Mouse (Mus musculus): Measurements from ENCODE around the gene Gimap8. TPM values are rescaled to one million over a fixed set of nuclear protein-coding genes. Genes with fewer than 3 reads are reported as not detected.
A peak's percentile ranks its signal among the peaks of the same experiment; 100 is the strongest.

Gene Gimap8
- total RNA-seq, 2 experiments from 2014 or later, result 11.7 to 14.8 TPM

DNA sequence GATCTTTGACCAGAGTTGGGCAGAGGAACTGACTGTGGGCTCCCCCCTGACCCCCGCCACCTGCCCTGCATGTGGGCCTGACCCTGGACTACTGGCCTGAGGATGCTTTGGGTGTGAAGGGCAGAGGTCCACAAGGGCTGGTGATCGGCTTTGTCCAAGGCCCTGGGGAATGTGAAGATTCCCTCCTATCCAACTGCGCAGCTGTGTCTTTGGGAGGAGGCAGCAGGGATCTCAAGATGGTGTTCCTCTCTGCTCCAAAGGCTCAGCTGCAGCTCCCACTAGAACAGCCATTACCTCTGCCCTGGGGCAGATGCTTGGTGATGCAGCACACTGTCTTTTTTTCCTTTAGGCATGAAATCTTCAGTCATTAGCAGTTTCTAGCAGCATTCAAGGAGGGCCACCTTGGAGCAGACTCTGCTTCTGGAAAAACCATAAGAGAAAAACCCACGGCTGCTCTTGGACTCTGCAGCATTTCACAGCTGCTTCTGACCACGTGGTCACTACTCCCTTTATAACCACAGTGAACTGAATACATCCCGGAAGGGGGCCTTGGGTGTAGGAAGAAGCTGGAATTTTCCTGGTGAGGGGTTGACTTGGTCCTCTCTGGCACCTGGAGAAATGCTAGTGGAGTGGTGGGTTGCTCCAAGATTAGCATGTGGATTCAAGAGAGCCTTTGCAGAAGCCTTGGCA is 9.1 kb upstream of the Gimap8 start:
- DNase-seq, result no peak

- no peak for DNase-seq
Measured at GRCm38 (mm10) chr6:48638553-48638952, 8.5 kb upstream of the Gimap8 start.

DNA sequence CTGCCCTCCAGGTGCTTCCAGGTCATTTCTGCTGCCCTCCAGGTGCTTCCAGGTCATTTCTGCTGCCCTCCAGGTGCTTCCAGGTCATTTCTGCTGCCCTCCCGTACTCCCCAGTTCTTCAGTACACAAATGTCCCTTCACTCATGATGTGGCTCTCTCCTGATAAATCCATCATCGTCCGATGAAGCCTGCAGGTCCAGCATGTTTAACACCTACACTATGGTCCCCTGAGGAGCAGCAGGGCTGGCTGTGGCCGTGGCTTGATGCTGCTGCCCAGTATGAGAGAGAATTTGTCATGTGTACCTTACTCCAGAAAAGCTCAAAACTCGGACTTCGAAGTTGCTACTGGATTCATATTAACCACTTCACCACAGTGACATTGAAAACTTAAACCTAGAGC is 5.6 kb upstream of the Gimap8 start:
- DNase-seq, result no peak

- peak; percentile 49 for DNase-seq
Measured at GRCm38 (mm10) chr6:48642764-48643292, 4.2 kb upstream of the Gimap8 start.

DNA sequence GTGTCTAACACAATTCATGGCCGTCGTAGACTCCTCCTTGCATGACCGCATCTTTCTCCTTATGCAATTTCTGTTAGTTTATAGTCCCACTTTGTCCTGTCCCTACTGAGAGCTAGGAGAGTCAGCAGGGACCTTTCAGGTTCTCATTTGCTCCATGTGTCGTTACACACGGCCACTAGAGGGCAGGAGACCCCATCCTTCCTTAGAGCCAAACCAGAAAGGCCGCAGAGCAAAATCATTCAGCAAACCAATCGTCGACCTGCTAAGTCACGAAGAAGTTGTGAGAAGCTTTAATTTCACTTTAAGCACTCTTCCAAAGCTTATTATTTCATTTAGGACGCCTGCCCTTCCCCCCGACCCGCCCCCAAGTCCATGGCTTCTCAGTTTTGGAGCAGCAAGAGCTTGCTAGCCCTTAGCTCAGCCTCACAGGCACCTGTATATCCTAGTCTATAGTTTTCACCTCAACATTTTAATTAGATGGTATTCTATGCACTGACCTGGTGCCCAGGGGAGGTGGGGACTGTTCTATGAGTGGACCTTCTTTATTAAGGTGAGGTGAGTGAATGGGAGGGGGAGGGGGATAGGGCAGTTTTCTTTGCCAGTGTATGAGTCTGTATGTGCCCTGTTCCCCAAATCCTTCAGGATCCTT is 1.2 kb upstream of the Gimap8 start:
- peak; percentile 80 for DNase-seq

GRCm38 (mm10) chr6:48646309-48646690 is 734 bp upstream of the Gimap8 start:
- DNase-seq, result no peak

DNA sequence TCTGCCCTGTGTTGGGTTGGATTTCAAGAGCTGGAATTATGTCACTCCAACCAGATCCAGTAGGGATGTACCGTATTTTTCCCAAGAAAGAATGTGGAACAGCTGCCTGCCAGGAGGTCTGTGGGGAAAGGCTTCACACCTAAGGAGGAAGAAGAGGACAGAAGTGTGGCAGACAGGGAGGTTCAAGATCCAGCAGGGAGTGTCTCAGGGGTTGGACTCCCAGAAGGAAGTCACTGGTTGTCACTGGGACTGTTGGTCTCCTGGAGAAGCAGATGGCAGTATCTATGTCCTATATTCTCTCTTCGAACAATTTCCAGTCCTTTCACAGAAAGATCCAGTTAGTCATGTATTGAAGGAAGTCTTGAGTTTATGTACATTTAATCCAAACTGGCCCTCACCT is 577 bp downstream of the Gimap8 start:
- DNase-seq, result no peak

GRCm38 (mm10) chr6:48648779-48649178 is 1.7 kb downstream of the Gimap8 start:
- DNase-seq, result no peak

DNA sequence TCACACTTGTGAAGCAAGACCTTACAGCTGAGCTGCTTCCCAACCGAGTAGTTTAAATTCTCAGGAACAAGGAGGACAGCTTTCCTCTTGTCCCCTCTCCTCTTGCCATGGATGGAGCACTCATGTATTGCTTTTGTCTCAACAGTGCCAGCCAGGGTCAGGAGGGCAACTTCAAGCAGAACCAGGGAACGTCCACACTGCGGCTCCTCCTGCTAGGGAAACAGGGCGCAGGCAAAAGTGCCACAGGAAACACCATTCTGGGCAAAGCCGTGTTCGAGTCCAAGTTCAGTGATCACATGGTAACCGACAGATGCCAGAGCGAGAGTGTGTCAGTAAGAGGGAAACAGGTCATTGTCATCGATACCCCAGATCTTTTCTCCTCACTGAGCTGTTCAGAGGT is 3.0 kb downstream of the Gimap8 start:
- DNase-seq, result no peak

DNA sequence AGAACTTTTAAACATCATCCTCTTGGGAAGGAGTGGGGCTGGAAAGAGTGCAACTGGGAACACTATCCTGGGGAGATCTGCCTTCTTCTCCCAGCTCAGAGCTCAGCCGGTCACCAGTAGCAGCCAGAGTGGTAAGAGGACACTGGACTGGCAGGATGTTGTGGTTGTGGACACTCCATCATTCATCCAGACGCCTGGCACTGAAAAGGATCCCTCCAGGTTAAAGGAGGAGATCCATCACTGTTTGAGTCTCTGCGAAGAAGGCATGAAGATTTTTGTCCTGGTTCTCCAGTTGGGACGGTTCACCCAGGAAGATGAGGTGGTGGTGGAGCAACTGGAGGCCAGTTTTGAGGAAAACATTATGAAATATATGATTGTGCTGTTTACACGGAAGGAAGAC is 11.7 kb downstream of the Gimap8 start:
- no peak for DNase-seq

DNA sequence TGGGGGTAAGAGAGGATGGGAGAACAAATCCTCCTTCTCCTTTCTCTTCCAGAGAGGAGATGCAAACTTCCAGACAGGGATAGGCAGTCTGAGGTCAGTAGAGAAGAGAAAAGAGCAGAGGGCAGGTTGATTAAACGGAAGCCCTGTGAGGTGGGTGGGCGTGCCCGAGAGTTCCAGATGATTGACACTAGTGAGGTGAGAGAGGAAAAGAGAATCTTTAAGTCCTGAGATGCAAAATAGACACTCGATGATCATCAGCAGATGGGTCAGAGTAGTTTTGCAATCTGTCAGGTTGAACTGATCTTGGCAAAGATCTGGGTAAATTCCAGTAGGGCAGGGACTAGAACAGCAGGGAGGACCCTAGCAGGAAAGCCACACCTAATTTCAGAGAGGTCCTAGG is 17.7 kb downstream of the Gimap8 start:
- DNase-seq, result no peak

- DNase-seq, result no peak
Measured at GRCm38 (mm10) chr6:48665471-48665870, 18.4 kb downstream of the Gimap8 start.

- DNase-seq, result no peak
Measured at GRCm38 (mm10) chr6:48666159-48666586, 19.1 kb downstream of the Gimap8 start.

DNA sequence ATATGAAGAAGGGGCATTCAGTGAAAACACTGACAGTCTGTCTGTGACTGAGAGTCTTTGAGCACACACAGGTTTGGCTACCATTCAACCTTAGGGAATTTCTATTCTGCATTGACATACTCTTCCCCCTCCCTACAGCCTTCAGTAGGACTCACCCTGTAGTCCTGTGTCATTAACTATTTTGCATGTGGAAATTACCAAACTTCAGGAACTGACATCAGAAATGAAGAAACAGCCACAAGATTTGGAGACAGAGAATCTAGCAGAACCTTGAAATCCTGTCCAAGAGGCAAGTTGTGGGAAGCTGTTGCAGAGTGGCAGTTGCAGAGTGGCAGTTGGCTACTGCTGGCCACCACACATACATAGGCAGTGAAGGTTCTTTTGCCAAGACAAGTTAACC is 21.0 kb downstream of the Gimap8 start:
- no peak for DNase-seq

- no peak for DNase-seq
Measured at GRCm38 (mm10) chr6:48669446-48669969, 22.5 kb downstream of the Gimap8 start.

DNA sequence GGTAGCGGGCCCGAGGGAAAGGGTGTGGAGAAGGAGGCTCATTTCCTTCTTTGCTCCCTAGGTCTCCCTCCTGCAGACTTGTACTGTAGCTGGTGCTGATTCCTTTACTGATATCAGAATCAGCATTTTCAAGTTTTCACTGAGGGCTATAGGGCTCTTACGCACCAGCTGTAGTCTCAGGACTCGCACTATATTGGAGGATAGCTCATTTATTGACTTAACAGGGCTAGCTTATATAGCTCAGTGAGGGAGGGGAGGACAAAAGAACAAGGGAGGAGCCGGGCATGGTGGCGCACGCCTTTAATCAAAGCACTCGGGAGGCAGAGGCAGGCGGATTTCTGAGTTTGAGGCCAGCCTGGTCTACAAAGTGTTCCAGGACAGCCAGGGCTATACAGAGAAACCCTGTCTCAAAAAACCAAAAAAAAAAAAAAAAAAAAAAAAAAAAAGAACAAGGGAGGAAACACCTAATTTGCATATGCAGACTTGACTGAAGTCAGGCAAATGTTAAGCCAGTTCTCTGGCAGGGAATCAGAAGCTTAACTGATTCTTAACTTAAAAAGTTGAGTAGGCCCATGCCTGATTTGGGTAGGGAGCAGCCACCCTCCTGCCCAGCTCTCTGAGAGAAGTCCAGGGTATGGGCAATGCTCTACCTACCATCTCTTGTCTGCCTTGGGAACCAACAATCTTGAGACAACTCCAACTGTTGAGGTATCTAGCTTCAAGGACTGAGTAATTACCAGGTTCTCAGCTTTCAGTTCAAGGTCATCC is 27.4 kb downstream of the Gimap8 start:
- no peak for DNase-seq

DNA sequence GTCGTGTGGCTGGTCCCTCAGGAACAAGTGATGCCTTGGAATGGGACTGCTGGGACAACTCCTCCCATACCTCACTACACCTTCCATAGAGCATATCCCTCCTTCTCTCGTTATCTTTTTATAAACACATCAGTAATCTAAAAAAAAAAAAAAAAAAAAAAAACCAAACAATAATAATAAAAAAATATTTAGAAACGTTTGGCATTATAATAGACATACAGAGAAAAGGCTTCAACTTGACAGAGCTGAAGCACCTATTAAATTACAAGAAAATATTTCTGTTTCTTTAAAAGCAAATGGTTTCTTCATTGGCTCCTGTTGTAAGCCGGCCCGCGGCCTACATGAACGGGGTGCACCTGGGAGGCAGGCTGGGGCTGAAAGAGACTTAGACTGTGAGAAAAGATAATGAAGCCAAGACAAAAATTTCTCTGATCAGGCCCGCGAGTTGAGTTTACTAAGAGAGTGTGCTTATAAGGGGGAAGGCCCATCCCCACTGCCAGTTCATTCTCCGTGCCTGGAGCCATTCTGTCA is 28.4 kb downstream of the Gimap8 start:
- no peak for DNase-seq

DNA sequence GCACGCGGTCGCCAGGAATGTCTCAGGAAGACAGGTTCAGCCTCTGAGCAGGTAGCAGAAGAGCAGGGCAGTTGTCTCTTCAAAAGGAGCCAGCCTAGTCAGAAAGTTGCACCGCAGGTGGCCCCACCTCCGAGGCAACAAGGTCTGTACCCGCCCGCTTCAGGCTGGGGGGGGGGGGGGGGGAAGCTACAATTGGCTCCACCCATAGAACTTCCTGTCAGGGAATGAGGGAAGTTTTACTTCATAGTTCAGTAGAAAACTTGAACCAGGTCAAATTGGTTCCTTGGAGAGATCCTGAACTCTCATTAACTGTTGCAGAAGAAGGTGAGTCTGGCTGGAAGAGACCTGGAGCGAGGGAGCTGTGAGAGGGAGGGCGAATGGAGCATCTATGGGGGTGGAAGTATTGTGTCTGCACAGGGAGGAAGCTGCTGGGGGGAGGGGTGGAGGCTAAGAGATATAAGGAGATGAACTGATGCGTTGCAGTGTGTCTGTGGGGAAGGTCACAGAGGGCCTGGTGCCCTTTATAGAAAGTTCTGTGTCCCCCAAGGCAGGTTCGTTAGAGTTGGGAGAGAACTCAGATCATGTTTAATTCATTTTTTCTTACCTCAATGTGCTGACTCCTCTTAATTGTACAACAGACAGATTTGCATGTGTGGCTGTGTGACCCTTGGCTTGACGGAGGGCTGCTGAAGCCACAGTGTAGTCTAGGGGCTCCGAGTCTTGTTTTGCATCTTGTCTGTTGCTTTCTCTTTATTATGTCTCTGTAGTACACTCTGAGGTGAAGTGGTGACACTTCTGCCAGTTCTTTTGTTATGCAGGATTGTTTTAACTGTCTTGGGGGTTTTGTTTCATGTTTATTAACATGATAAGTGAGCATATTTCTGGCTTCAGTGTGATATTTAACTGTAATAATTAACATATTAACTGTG is 29.2 kb downstream of the Gimap8 start, which contains the start of gene Gimap9:
TSS of gene Gimap9 (plus strand) at position 199 of the 929 bp plus-strand sequence.
- DNase-seq, result peak; percentile 38

GRCm38 (mm10) chr6:48676860-48677415 is 29.9 kb downstream of the Gimap8 start:
- DNase-seq, result no peak

DNA sequence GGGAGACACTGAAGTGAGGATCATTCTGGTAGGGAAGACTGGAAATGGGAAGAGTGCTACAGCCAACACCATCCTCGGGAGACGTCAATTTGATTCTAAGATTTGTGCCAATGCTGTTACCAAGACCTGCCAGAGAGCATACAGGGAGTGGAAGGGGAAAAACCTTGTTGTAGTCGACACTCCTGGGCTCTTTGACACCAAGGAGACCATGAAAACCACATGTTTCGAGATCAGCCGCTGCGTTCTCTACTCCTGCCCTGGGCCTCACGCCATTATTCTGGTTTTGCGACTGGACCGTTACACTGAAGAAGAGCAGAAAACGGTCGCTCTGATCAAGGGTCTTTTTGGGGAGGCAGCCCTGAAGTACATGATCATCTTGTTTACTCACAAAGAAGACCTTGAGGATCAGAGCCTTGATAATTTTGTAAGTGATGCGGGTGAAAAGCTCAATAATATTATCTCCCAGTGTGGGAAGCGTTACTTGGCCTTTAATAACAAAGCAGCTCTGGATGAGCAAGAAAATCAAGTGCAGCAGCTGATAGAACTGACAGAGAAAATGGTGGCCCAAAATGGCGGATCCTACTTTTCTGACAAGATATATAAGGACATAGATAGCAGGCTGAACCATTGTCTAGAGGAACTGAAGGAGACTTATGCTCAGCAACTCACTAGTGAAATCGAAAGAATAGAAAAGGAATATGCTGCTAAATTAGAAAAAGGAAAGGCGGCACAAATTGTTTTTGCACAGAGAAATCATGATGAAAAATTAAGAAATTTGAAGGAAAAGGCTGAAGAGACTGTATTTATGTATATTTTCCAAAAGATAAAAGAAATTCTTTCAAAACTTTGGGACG is 30.7 kb downstream of the Gimap8 start:
- DNase-seq, result no peak

Measured in adrenal gland, postnatal 10 days (tissue).